In the genomic region with DNA sequence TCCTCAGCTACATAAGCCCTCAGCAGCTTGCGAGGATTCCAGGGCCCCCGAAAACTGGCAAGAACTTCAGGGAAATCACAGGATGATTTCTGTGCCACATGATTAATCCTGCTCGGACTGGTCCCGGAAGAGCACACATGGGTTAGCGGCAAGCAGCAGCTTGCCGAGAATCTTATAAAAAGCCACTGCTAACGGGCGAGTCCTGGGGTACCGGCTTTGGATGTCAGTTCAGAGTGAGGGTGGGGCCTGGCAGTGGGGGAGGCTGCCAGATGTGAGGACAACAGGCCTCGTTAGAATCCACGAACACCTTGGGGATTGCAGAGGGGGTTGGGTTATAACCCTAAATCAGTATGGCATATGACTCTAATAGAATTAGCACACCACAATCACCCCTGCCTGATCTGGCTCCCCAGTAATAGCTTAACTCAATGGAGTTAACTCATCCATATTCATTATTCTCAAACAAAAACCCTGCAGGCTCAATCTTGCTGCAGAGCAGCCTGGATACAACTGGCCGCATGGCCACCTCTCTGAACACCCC, we compare ENCODE assay signal across 8 mouse cellular contexts. TPM values are rescaled to one million over a fixed set of nuclear protein-coding genes. Genes with fewer than 3 reads are reported as not detected.
DNase-seq lines count a peak whose midpoint lies in the region; ATAC-seq and TF ChIP-seq lines count a peak whose summit lies in the region.

No protein-coding gene starts in this region.

- no peak overlapping the region for H3K27ac ChIP-seq in lung, embryonic 14.5 days (ENCODE audit: low read depth)
- peak overlapping the region; percentile 76; the same call in 1 of the 2 replicates for H3K27ac ChIP-seq in embryonic facial prominence, embryonic 15.5 days (replicated peaks)
- no peak overlapping the region for H3K27ac ChIP-seq in kidney, embryonic 14.5 days (ENCODE audit: low read depth, low read length)
- 0 out of 2 replicates have a peak overlapping the region, but pooled peaks have one; percentile 52 for H3K27ac ChIP-seq in neural tube, embryonic 15.5 days (replicated peaks)

- TF ChIP-seq CTCF in lung, embryonic 14.5 days (IDR thresholded peaks at IDR 0.05; ENCODE audit: low read depth) = no peak

- 0 out of 2 replicates have a peak, but pooled peaks cover 7% of the 10 kb centered on the region for H3K4me1 ChIP-seq in lung, embryonic 14.5 days (ENCODE audit: insufficient read depth)
- peaks cover 44% of the 10 kb centered on the region for H3K4me1 ChIP-seq in embryonic facial prominence, embryonic 15.5 days
- peaks cover 45% of the 10 kb centered on the region; the same call in 1 of the 2 replicates for H3K4me1 ChIP-seq in kidney, embryonic 14.5 days (ENCODE audit: control insufficient read depth, insufficient read depth, low read length)
- peaks cover 43% of the 10 kb centered on the region for H3K4me1 ChIP-seq in neural tube, embryonic 15.5 days

- peak overlapping the region; percentile 56 for H3K4me2 ChIP-seq in lung, embryonic 14.5 days
- peak overlapping the region; percentile 37 for H3K4me2 ChIP-seq in embryonic facial prominence, embryonic 15.5 days (replicated peaks)
- H3K4me2 ChIP-seq in kidney, embryonic 14.5 days (replicated peaks; ENCODE audit: low read depth, low read length) = peak overlapping the region; percentile 42
- peak overlapping the region; percentile 61 for H3K4me2 ChIP-seq in neural tube, embryonic 15.5 days

- no peaks in the 10 kb centered on the region for H3K27me3 ChIP-seq in lung, embryonic 14.5 days (ENCODE audit: insufficient read depth, low read length)
- H3K27me3 ChIP-seq in embryonic facial prominence, embryonic 15.5 days = no peaks in the 10 kb centered on the region
- H3K27me3 ChIP-seq in kidney, embryonic 14.5 days (ENCODE audit: control insufficient read depth, insufficient read depth, low read length) = no peaks in the 10 kb centered on the region
- H3K27me3 ChIP-seq in neural tube, embryonic 15.5 days (replicated peaks) = no peaks in the 10 kb centered on the region; the same call in 1 of the 2 replicates

- no peak for ATAC-seq in lung, embryonic 14.5 days (ENCODE audit: insufficient read depth)
- no peak for ATAC-seq in embryonic facial prominence, embryonic 15.5 days (ENCODE audit: insufficient number of reproducible peaks, low FRiP score, low TSS enrichment, low read depth)
- ATAC-seq in kidney, embryonic 14.5 days (ENCODE audit: low FRiP score, low TSS enrichment) = no peak
- ATAC-seq in neural tube, embryonic 15.5 days (ENCODE audit: low FRiP score) = peak; percentile 21; the same call in 1 of the 2 replicates
- no peak for ATAC-seq in inflammation-experienced regulatory T-cells, adult 6 months
- ATAC-seq in erythroblast, adult 5-6 weeks (replicated peaks; ENCODE audit: low FRiP score, poor library complexity, severe bottlenecking) = no peak

- peak; percentile 66 for DNase-seq in lung, embryonic 14.5 days
- DNase-seq in lung, postnatal 25 days (ENCODE audit: low spot score) = no peak
- DNase-seq in liver = no peak

- peak overlapping the region; percentile 18; the same call in 1 of the 2 replicates for H3K4me3 ChIP-seq in lung, embryonic 14.5 days (ENCODE audit: low read depth, low read length)
- H3K4me3 ChIP-seq in embryonic facial prominence, embryonic 15.5 days (replicated peaks) = peak overlapping the region; percentile 7; the same call in 1 of the 2 replicates
- peak overlapping the region; percentile 23; the same call in 1 of the 2 replicates for H3K4me3 ChIP-seq in kidney, embryonic 14.5 days (ENCODE audit: low read length)
- peak overlapping the region; percentile 26 for H3K4me3 ChIP-seq in neural tube, embryonic 15.5 days (replicated peaks)

- H3K9ac ChIP-seq in lung, embryonic 14.5 days = peak overlapping the region; percentile 24; the same call in 1 of the 2 replicates
- no peak overlapping the region for H3K9ac ChIP-seq in embryonic facial prominence, embryonic 15.5 days
- peak overlapping the region; percentile 42; the same call in 1 of the 2 replicates for H3K9ac ChIP-seq in kidney, embryonic 14.5 days (ENCODE audit: low read depth, low read length)
- 0 out of 2 replicates have a peak overlapping the region, but pooled peaks have one; percentile 29 for H3K9ac ChIP-seq in neural tube, embryonic 15.5 days (replicated peaks)

- H3K36me3 ChIP-seq in lung, embryonic 14.5 days (ENCODE audit: insufficient read depth) = no peaks in the 10 kb centered on the region
- no peaks in the 10 kb centered on the region for H3K36me3 ChIP-seq in embryonic facial prominence, embryonic 15.5 days
- H3K36me3 ChIP-seq in kidney, embryonic 14.5 days (ENCODE audit: control insufficient read depth, insufficient read depth, low read length) = peaks cover 2% of the 10 kb centered on the region; the same call in 1 of the 2 replicates
- no peaks in the 10 kb centered on the region for H3K36me3 ChIP-seq in neural tube, embryonic 15.5 days

- no peaks in the 10 kb centered on the region; the same call in 1 of the 2 replicates for H3K9me3 ChIP-seq in lung, embryonic 14.5 days (ENCODE audit: low read depth, low read length)
- H3K9me3 ChIP-seq in embryonic facial prominence, embryonic 15.5 days (replicated peaks) = no peaks in the 10 kb centered on the region
- 0 out of 2 replicates have a peak, but pooled peaks cover 2% of the 10 kb centered on the region for H3K9me3 ChIP-seq in kidney, embryonic 14.5 days (ENCODE audit: control insufficient read depth, low read length)
- H3K9me3 ChIP-seq in neural tube, embryonic 15.5 days (replicated peaks) = no peaks in the 10 kb centered on the region

- 13% methylated on average over 12 of the region's 12 CpGs for WGBS in lung, embryonic 14.5 days
- WGBS in embryonic facial prominence, embryonic 15.5 days = 6% methylated on average over 12 of the region's 12 CpGs
- WGBS in kidney, embryonic 14.5 days = 9% methylated on average over 12 of the region's 12 CpGs
- 4% methylated on average over 12 of the region's 12 CpGs for WGBS in neural tube, embryonic 15.5 days

RNA-seq across cellular contexts. Expression of gene Pdpn, which starts 2.3 kb away (rescaled TPM):
- polyA plus RNA-seq in lung, embryonic 14.5 days (2014; fragmentation: Nextera tagmentation; extraction: Ambion mirVana) = 36.6 and 39.5 TPM in 2 replicates
- polyA plus RNA-seq in embryonic facial prominence, embryonic 15.5 days (2015; fragmentation: Nextera tagmentation; extraction: Ambion mirVana) = 43.8 and 45.7 TPM in 2 replicates
- 47.4 and 48.7 TPM in 2 replicates for polyA plus RNA-seq in kidney, embryonic 14.5 days (2014; fragmentation: Nextera tagmentation; extraction: Ambion mirVana)
- 25.5 and 29.0 TPM in 2 replicates for polyA plus RNA-seq in neural tube, embryonic 15.5 days (2015; fragmentation: Nextera tagmentation; extraction: Ambion mirVana)
- polyA plus RNA-seq in inflammation-experienced regulatory T-cells, adult 6 months (2017; shearing (Covaris generic)) = under 1 TPM in 1 of 3 experiments, not detected in 2; 0.49 TPM
- 0.84 TPM in 1 of 2 replicates, not detected in the other for total RNA-seq in erythroblast, adult 5-6 weeks (2015; ENCODE audit: low replicate concordance)
- total RNA-seq in erythroblast, adult 5-6 weeks (2017; ENCODE audit: low replicate concordance) = 0.42 TPM in 1 of 2 replicates, not detected in the other

RNA-seq across cellular contexts. Expression of gene Lrrc38, which starts 52.5 kb away (rescaled TPM):
- 0.11 TPM in 1 of 2 replicates, not detected in the other for polyA plus RNA-seq in lung, embryonic 14.5 days (2014; fragmentation: Nextera tagmentation; extraction: Ambion mirVana)
- polyA plus RNA-seq in embryonic facial prominence, embryonic 15.5 days (2015; fragmentation: Nextera tagmentation; extraction: Ambion mirVana) = 1.2 and 2.0 TPM in 2 replicates
- not detected in 2 replicates for polyA plus RNA-seq in kidney, embryonic 14.5 days (2014; fragmentation: Nextera tagmentation; extraction: Ambion mirVana)
- polyA plus RNA-seq in neural tube, embryonic 15.5 days (2015; fragmentation: Nextera tagmentation; extraction: Ambion mirVana) = 0.59 and 0.70 TPM in 2 replicates
- polyA plus RNA-seq in inflammation-experienced regulatory T-cells, adult 6 months (2017; shearing (Covaris generic)) = not detected
- total RNA-seq in erythroblast, adult 5-6 weeks (2015; ENCODE audit: low replicate concordance) = not detected in 2 replicates
- total RNA-seq in erythroblast, adult 5-6 weeks (2017; ENCODE audit: low replicate concordance) = not detected in 2 replicates

Comparison
In these comparisons a context has a peak if more than half of its experiments do, and no peak if none do; other contexts are left out.
1. H3K27ac ChIP-seq: peak in embryonic facial prominence, embryonic 15.5 days (single experiment) and neural tube, embryonic 15.5 days (single experiment); none in lung, embryonic 14.5 days (single experiment) and kidney, embryonic 14.5 days (single experiment).
2. RNA of gene Pdpn, which starts 2.3 kb away (polyA plus RNA-seq): 47.4 to 48.7 TPM in kidney, embryonic 14.5 days, 43.8 to 45.7 TPM in embryonic facial prominence, embryonic 15.5 days, 36.6 to 39.5 TPM in lung, embryonic 14.5 days and 25.5 to 29.0 TPM in neural tube, embryonic 15.5 days; 0.49 TPM in inflammation-experienced regulatory T-cells, adult 6 months; every median in the first group is over 10 times any median in the second.
3. Peak in every context shown above with its lines, with median percentiles within 50 percentile points of each other: H3K4me2 ChIP-seq and H3K4me3 ChIP-seq.